ENCODE assay signal across 15 mouse cellular contexts in genomic region chr3:154124890-154125575, GRCm38 (mm10).
DNase-seq lines count a peak whose midpoint lies in the region; ATAC-seq lines count a peak whose summit lies in the region.
"Had no signal": no experiment of that assay in that cellular context is flagged by ENCODE, and none has a peak within 500 bp of the region (broad histone marks: within the 10 kb centered on the region; RNA-seq: fewer than 3 reads in every experiment).

No protein-coding gene starts in this region.

- no peaks in the 10 kb centered on the region for H3K36me3 ChIP-seq in forebrain, embryonic 14.5 days (ENCODE audit: control insufficient read depth, insufficient read depth, low read length)
- no peaks in the 10 kb centered on the region for H3K36me3 ChIP-seq in midbrain, embryonic 12.5 days
- H3K36me3 ChIP-seq: heart, embryonic 12.5 days; limb, embryonic 12.5 days; lung, embryonic 15.5 days had no signal

- peak; percentile 43; the same call in 1 of the 2 replicates for ATAC-seq in forebrain, embryonic 14.5 days
- peak; percentile 89 for ATAC-seq in midbrain, embryonic 12.5 days (ENCODE audit: low FRiP score, low read depth)
- ATAC-seq in megakaryocyte, adult 5-6 weeks (ENCODE audit: poor library complexity, severe bottlenecking): no peak
- ATAC-seq: inflammation-experienced regulatory T-cells, adult 6 months had no signal

- no peaks in the 10 kb centered on the region for H3K9me3 ChIP-seq in forebrain, embryonic 14.5 days (replicated peaks; ENCODE audit: control insufficient read depth, low read length)
- H3K9me3 ChIP-seq in midbrain, embryonic 12.5 days: no peaks in the 10 kb centered on the region
- H3K9me3 ChIP-seq: heart, embryonic 12.5 days; limb, embryonic 12.5 days; lung, embryonic 15.5 days had no signal

- H3K27me3 ChIP-seq in forebrain, embryonic 14.5 days (replicated peaks; ENCODE audit: control insufficient read depth, insufficient read depth, low read length): no peaks in the 10 kb centered on the region
- peaks cover 53% of the 10 kb centered on the region for H3K27me3 ChIP-seq in midbrain, embryonic 12.5 days
- H3K27me3 ChIP-seq: heart, embryonic 12.5 days; limb, embryonic 12.5 days; lung, embryonic 15.5 days had no signal

- peak; percentile 18 to 47 for DNase-seq in kidney, postnatal 4 days
- DNase-seq in kidney, postnatal 25 days: no peak
- peak; percentile 33 for DNase-seq in forebrain, embryonic 14.5 days (ENCODE audit: low spot score)
- no peak for DNase-seq in spleen, adult 18-20 months
- DNase-seq in kidney, adult 8-10 months: no peak
- DNase-seq in cerebellum, adult 8-10 months: no peak
- DNase-seq: adrenal gland, postnatal 25 days; cerebellum, adult 11 months; gastrocnemius, adult 2 months had no signal

- no peak overlapping the region for H3K4me3 ChIP-seq in forebrain, embryonic 14.5 days (ENCODE audit: low read depth, low read length)
- H3K4me3 ChIP-seq in midbrain, embryonic 12.5 days: no peak overlapping the region
- H3K4me3 ChIP-seq: gastrocnemius, adult 2 months; heart, embryonic 12.5 days; limb, embryonic 12.5 days; lung, embryonic 15.5 days had no signal

- 14% methylated on average over 15 of the region's 15 CpGs for WGBS in forebrain, embryonic 14.5 days
- WGBS in midbrain, embryonic 12.5 days: 13% methylated on average over 15 of the region's 15 CpGs

- no peak overlapping the region for H3K9ac ChIP-seq in forebrain, embryonic 14.5 days (ENCODE audit: low read length)
- no peak overlapping the region for H3K9ac ChIP-seq in midbrain, embryonic 12.5 days (replicated peaks)
- H3K9ac ChIP-seq: heart, embryonic 12.5 days; limb, embryonic 12.5 days; lung, embryonic 15.5 days had no signal

- no peak overlapping the region for H3K27ac ChIP-seq in forebrain, embryonic 14.5 days (ENCODE audit: low read depth, low read length)
- peak overlapping the region; percentile 17 for H3K27ac ChIP-seq in midbrain, embryonic 12.5 days (replicated peaks)
- H3K27ac ChIP-seq: gastrocnemius, adult 2 months; limb, embryonic 12.5 days; lung, embryonic 15.5 days had no signal

- peaks cover 7% of the 10 kb centered on the region for H3K4me1 ChIP-seq in forebrain, embryonic 14.5 days (ENCODE audit: control insufficient read depth, insufficient read depth, low read length)
- peaks cover 22% of the 10 kb centered on the region for H3K4me1 ChIP-seq in midbrain, embryonic 12.5 days
- H3K4me1 ChIP-seq: heart, embryonic 12.5 days; limb, embryonic 12.5 days; lung, embryonic 15.5 days had no signal

- H3K4me2 ChIP-seq in forebrain, embryonic 14.5 days (ENCODE audit: low read length): no peak overlapping the region
- H3K4me2 ChIP-seq in midbrain, embryonic 12.5 days (replicated peaks): peak overlapping the region; percentile 29
- H3K4me2 ChIP-seq: heart, embryonic 12.5 days; limb, embryonic 12.5 days; lung, embryonic 15.5 days had no signal

Comparison
In these comparisons a context has a peak if more than half of its experiments do, and no peak if none do; other contexts are left out.
1. DNase-seq: peak in kidney, postnatal 4 days (2 of 2) and forebrain, embryonic 14.5 days (single experiment); none in kidney, postnatal 25 days (0 of 2), spleen, adult 18-20 months (0 of 2), kidney, adult 8-10 months (0 of 2) and cerebellum, adult 8-10 months (single experiment).